Mouse (Mus musculus): ENCODE measurements around the gene Ncoa3.

DNA sequence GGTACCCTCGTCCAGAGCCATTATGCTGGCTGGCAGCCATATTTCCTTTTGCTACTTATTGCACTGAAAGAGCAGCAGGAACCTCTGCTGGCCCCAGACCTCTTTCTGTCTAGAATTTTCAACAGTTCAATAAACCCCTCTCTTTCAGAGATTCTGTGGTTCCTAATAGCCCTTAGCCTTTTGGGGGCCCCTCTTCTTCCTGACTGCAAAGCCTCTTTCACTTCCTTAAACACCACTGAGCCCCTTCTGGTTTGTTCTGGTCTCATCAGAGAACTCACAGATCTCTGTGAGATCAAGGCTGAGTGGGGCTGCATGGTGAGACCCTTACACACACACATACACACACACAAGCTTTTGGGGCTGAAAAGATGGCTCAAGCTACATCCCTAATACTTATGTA, 44.4 kb upstream of the Ncoa3 start:
- TF ChIP-seq POLR2A (IDR thresholded peaks at IDR 0.05; ENCODE audit: extremely low read depth, insufficient read depth, low read length) (no peak), CTCF (IDR thresholded peaks at IDR 0.05; ENCODE audit: low read depth, low read length) (no peak)

All from liver, adult 2 months (tissue).